Mouse (Mus musculus) ZHBTc4 (cell line): ENCODE data around the gene Clec1a.

Experiments used
- DNase-seq: peaks from one replicate; pipeline ENCODE4 v3.0.0-alpha.2; 2011; ENCODE audit warnings: low read depth, low spot score

Clec1a gene

DNA sequence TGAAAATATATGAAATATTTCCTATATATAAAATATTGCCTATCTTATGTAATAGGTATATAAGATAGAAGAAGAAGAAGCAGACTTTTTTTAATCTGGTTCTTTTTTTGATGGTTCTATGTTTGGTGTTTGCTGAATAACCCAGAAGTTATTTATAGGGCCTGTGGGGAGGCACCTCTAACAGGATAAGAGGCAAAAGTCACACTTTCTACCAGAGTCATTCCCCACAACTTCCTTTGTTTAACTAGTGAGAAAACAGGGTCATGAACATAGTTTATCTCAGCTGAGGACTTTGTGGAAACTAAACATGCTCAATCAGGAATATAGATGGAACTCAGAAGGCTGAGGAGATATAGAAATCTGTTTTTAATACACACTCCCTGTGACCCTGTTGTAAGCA is 45.8 kb downstream of the Clec1a start:
- no peak for DNase-seq

DNA sequence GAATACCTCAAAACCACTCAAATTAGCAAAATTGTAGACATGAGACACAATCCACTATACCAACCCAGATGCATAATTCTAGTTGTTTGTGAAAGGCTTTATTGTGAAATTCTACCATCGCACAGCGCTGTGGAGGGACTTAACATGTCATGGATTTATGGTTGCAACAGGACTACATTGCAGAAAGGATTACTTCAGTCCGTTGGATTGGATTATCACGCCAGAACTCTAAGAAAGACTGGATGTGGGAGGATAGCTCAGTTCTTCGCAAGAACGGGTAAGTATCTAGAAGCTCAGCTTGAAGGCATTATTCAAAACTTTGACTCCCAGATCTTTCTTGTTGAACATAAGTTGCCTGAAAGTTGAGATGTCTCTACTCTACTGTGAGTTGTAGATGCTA is 48.4 kb downstream of the Clec1a start:
- DNase-seq, result no peak

GRCm38 (mm10) chr6:129402404-129402803 is 49.4 kb downstream of the Clec1a start:
- DNase-seq, result no peak

GRCm38 (mm10) chr6:129399945-129400344 is 51.9 kb downstream of the Clec1a start:
- DNase-seq, result no peak

GRCm38 (mm10) chr6:129396997-129397396 is 54.8 kb downstream of the Clec1a start, which contains the start of gene Clec1b:
Clec1b (plus strand) TSS chr6:129397297.
- no peak for DNase-seq

- no peak for DNase-seq
Measured at GRCm38 (mm10) chr6:129393732-129394131, 58.1 kb downstream of the Clec1a start.

GRCm38 (mm10) chr6:129393087-129393720 is 58.6 kb downstream of the Clec1a start:
- DNase-seq, result no peak

- no peak for DNase-seq
Measured at GRCm38 (mm10) chr6:129385774-129386173, 66.0 kb downstream of the Clec1a start, which contains the start of gene Clec12b. Clec12b (minus strand) TSS chr6:129385874.

- no peak for DNase-seq
Measured at GRCm38 (mm10) chr6:129385000-129385399, 66.8 kb downstream of the Clec1a start.

DNA sequence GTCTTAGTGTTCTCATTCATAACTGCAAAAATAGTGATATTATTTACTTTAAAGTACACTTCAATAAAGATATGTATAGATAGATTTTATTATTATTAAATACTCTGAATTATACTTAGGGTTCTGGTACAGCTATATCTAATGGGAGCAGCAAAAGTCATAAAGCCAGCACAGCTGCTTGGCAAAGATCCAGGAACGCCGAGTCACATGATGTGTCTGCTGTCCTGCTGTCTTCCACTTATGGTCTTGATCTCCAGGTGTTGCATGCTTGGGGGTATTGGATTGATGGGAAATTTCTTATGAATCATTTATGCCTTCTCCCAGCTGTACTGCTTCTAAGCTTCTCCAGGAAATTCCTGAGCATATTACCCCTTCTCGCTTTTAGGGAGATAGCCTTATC is 68.3 kb downstream of the Clec1a start:
- DNase-seq, result no peak

DNA sequence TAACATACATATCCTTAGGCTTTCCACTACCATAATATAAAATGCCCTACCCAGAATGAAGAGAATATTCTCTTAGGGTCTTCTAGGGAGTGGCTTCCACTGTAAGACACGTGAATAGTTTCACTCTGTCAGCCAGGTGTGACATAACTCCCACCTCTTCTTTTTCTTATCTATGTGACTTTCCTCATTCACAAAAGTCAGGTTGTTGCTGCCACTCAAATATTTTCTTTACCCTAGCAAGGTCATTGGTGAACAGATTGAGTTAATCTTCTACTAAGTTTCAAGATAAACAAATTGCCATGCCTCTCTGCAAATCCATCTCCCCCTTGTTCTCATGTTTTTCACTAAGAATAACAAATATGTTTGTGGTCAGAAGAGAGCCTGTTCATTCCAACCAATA is 70.1 kb downstream of the Clec1a start:
- no peak for DNase-seq

DNA sequence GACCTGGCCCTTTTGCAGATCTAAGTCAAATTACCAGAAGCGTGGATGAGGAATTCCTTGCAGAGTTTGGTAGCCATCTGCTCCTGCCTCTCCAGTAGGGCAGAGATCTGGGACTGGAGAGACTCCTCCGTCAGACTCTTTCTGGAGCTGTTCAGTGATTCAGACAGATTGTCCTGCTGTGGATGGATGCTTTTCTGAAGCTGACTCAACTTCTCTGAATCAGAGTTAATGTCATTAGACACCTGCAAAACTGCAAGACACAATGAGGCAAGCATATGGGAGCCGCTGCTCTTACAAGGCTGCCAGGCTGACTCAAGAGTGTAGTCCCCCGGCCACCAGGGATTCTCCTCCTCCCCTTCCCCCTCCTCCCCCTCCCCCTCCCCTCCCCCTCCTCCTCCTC is 71.3 kb downstream of the Clec1a start:
- DNase-seq, result no peak

DNA sequence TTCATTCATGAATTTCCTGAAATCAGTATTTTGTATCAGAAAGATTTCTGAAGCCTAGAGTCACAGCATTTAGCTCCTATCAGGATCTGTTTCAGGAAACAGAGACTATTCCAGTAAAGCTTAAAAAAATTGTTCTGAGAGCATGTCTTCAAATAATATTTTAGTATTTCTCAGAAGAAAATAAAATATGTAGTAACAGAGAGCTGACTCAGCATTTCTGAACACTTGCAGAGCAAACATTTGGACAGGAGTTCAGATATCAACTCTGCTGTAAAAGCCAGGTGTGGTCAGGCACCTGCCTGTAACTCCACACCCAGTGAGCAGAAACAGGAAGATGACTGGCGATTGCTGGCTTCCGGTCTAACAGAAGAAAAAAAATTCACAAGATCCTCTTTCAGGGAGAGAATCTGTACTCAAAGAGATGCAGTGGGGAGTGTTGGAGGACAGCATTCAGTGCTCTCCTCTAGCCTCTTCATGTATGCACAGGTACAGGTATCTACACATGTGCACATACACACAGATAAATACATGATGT is 76.8 kb downstream of the Clec1a start:
- no peak for DNase-seq
